ENCODE assay signal across 12 mouse cellular contexts in genomic region chr1:172305635-172306034, GRCm38 (mm10). TPM values are rescaled to one million over a fixed set of nuclear protein-coding genes. Genes with fewer than 3 reads are reported as not detected.
A peak's percentile ranks its signal among the peaks of the same experiment; 100 is the strongest.
DNase-seq lines count a peak whose midpoint lies in the region; ATAC-seq and TF ChIP-seq lines count a peak whose summit lies in the region.
"Had no signal": no experiment of that assay in that cellular context is flagged by ENCODE, and none has a peak within 500 bp of the region (broad histone marks: within the 10 kb centered on the region; RNA-seq: fewer than 3 reads in every experiment).

No protein-coding gene starts in this region.

- no peak overlapping the region for H3K4me2 ChIP-seq in liver, postnatal 0 days (ENCODE audit: low read depth, low read length)
- H3K4me2 ChIP-seq in liver, embryonic 12.5 days = no peak overlapping the region
- H3K4me2 ChIP-seq: liver, embryonic 13.5 days had no signal

- no peak for TF ChIP-seq EP300 in liver, postnatal 0 days (IDR thresholded peaks at IDR 0.05; ENCODE audit: low read depth)

- H3K36me3 ChIP-seq in liver, postnatal 0 days (replicated peaks; ENCODE audit: insufficient read depth, low read length) = no peaks in the 10 kb centered on the region
- H3K36me3 ChIP-seq in liver, embryonic 12.5 days = no peaks in the 10 kb centered on the region
- H3K36me3 ChIP-seq: liver, embryonic 13.5 days had no signal

- peak; percentile 52 for TF ChIP-seq CTCF in liver, postnatal 0 days (IDR thresholded peaks at IDR 0.05; ENCODE audit: low read depth)

- peak; percentile 23 for DNase-seq in embryo, embryonic 10.5 days (ENCODE audit: low spot score)
- DNase-seq in embryo, embryonic 9.5 days (ENCODE audit: extremely low spot score) = no peak
- no peak for DNase-seq in liver, postnatal 0 days
- DNase-seq in CD4-positive helper T cell, adult 2 months (ENCODE audit: low read depth, low spot score) = peak; percentile 31
- peak; percentile 56 for DNase-seq in induced T-regulatory cell, adult 2 months (ENCODE audit: low read depth)
- DNase-seq in right cerebral cortex, adult 2 months (ENCODE audit: low spot score in 2 of 2) = no peak
- DNase-seq: gastrocnemius, postnatal 10 days; kidney, adult 18-20 months; liver, embryonic 13.5 days had no signal

- H3K27me3 ChIP-seq in liver, postnatal 0 days (ENCODE audit: insufficient read depth, low read length) = no peaks in the 10 kb centered on the region
- peaks cover 50% of the 10 kb centered on the region for H3K27me3 ChIP-seq in liver, embryonic 12.5 days (replicated peaks)

- no peak for ATAC-seq in liver, postnatal 0 days
- no peak for ATAC-seq in liver, embryonic 12.5 days
- ATAC-seq: midbrain, embryonic 16.5 days had no signal

- peak overlapping the region; percentile 3; the same call in 1 of the 2 replicates for H3K27ac ChIP-seq in liver, postnatal 0 days (ENCODE audit: low read depth)
- no peak overlapping the region for H3K27ac ChIP-seq in liver, embryonic 12.5 days
- H3K27ac ChIP-seq: liver, embryonic 13.5 days had no signal

- no peaks in the 10 kb centered on the region for H3K9me3 ChIP-seq in liver, postnatal 0 days (ENCODE audit: low read length)
- H3K9me3 ChIP-seq in liver, embryonic 12.5 days (replicated peaks) = no peaks in the 10 kb centered on the region
- H3K9me3 ChIP-seq: liver, embryonic 13.5 days had no signal

- H3K4me3 ChIP-seq in liver, postnatal 0 days (ENCODE audit: low read depth, low read length) = no peak overlapping the region
- no peak overlapping the region for H3K4me3 ChIP-seq in liver, embryonic 12.5 days
- H3K4me3 ChIP-seq: liver, embryonic 13.5 days had no signal

- peaks cover 39% of the 10 kb centered on the region for H3K4me1 ChIP-seq in liver, postnatal 0 days (ENCODE audit: insufficient read depth)
- peaks cover 69% of the 10 kb centered on the region for H3K4me1 ChIP-seq in liver, embryonic 12.5 days

- no peak overlapping the region for H3K9ac ChIP-seq in liver, postnatal 0 days (replicated peaks)
- no peak overlapping the region for H3K9ac ChIP-seq in liver, embryonic 12.5 days
- H3K9ac ChIP-seq: liver, embryonic 13.5 days had no signal

- 51% methylated on average over 3 of the region's 3 CpGs for WGBS in liver, postnatal 0 days (ENCODE audit: insufficient replicate concordance)
- WGBS in liver, embryonic 12.5 days (ENCODE audit: insufficient replicate concordance) = 41% methylated on average over 3 of the region's 3 CpGs

RNA-seq across cellular contexts. Expression of gene Atp1a2, which starts 7.8 kb away (rescaled TPM):
- polyA plus RNA-seq in liver, postnatal 0 days (2015; fragmentation: Nextera tagmentation; extraction: Ambion mirVana) = 0.29 and 1.4 TPM in 2 replicates
- polyA plus RNA-seq in liver, embryonic 12.5 days (2016; fragmentation: Nextera tagmentation; extraction: Ambion mirVana) = 0.24 and 0.36 TPM in 2 replicates

RNA-seq across cellular contexts. Expression of gene Kcnj9, which starts 23.5 kb away (rescaled TPM):
- polyA plus RNA-seq in liver, postnatal 0 days (2015; fragmentation: Nextera tagmentation; extraction: Ambion mirVana) = 0.07 TPM in 2 replicates
- polyA plus RNA-seq in liver, embryonic 12.5 days (2016; fragmentation: Nextera tagmentation; extraction: Ambion mirVana) = not detected in 2 replicates
- polyA plus RNA-seq: heart, embryonic 14.5 days; liver, embryonic 13.5 days had no signal

RNA-seq across cellular contexts. Expression of gene Kcnj10, which starts 35.4 kb away (rescaled TPM):
- polyA plus RNA-seq in liver, postnatal 0 days (2015; fragmentation: Nextera tagmentation; extraction: Ambion mirVana) = 0.17 and 0.19 TPM in 2 replicates
- 0.02 and 0.07 TPM in 2 replicates for polyA plus RNA-seq in liver, embryonic 12.5 days (2016; fragmentation: Nextera tagmentation; extraction: Ambion mirVana)
- polyA plus RNA-seq: heart, embryonic 14.5 days had no signal

RNA-seq across cellular contexts. Expression of gene Igsf8, which starts 44.2 kb away (rescaled TPM):
- 12.8 and 13.1 TPM in 2 replicates for polyA plus RNA-seq in liver, postnatal 0 days (2015; fragmentation: Nextera tagmentation; extraction: Ambion mirVana)
- 19.0 and 20.5 TPM in 2 replicates for polyA plus RNA-seq in liver, embryonic 12.5 days (2016; fragmentation: Nextera tagmentation; extraction: Ambion mirVana)

RNA-seq across cellular contexts. Expression of gene Atp1a4, which starts 47.4 kb away (rescaled TPM):
- 0.04 and 0.08 TPM in 2 replicates for polyA plus RNA-seq in liver, postnatal 0 days (2015; fragmentation: Nextera tagmentation; extraction: Ambion mirVana)
- not detected in 2 replicates for polyA plus RNA-seq in liver, embryonic 12.5 days (2016; fragmentation: Nextera tagmentation; extraction: Ambion mirVana)
- polyA plus RNA-seq: liver, embryonic 13.5 days; midbrain, embryonic 16.5 days had no signal

Comparison
In these comparisons a context has a peak if more than half of its experiments do, and no peak if none do; other contexts are left out.
1. DNase-seq: peak in embryo, embryonic 10.5 days (single experiment), CD4-positive helper T cell, adult 2 months (single experiment) and induced T-regulatory cell, adult 2 months (single experiment); none in embryo, embryonic 9.5 days (single experiment), liver, postnatal 0 days (single experiment) and right cerebral cortex, adult 2 months (0 of 2).